Mouse (Mus musculus): Measurements from ENCODE around the gene Dip2b. TPM values are rescaled to one million over a fixed set of nuclear protein-coding genes. Genes with fewer than 3 reads are reported as not detected.

Dip2b gene
- polyA plus RNA-seq, 2 experiments: 2.0 to 2.8 TPM

DNA sequence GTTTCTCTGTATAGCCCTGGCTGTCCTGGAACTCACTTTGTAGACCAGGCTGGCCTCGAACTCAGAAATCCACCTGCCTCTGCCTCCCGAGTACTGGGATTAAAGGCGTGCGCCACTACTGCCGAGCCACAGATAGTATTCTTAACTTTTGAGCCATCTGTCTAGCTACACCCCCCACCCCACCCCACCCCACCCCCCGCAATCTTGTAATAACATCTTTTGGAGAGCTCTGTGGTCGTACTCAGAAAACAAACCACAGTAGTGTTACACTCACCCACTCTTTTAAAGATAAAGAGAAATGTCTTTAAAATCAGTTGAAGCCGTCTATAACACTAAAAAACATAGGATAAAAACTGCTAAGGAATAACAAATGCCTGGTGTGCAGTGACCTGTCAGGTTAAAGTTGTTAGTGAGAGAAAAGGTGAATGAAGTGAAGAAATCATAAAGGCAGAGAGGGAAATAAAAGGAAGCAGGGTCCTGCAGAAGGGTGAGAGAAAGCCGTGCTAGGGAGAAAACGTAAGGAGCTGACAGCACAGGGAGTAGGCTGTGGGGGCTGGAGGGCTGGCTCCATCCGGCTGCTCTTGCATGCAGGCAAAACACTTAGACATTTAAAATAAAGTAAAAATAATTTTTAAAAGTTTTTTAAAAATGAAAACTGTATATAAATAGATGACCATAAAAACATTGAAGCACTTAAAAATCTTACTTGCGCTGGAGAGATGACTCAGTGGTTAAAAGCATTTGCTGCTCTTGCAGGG lies 196.9 kb downstream of the Dip2b start:
- DNase-seq (ENCODE audit: low read depth in 3 of 3, low spot score in 3 of 3) (no peak), ATAC-seq (ENCODE audit: insufficient read depth) (peak; percentile 56; the same call in 1 of the 2 replicates)
- no peak overlapping the region for H3K9ac ChIP-seq (replicated peaks)
- H3K4me2 ChIP-seq (ENCODE audit: low read depth): no peak overlapping the region
- peak overlapping the region; percentile 29; the same call in 1 of the 2 replicates for H3K27ac ChIP-seq
- no peaks in the 10 kb centered on the region for H3K27me3 ChIP-seq (ENCODE audit: control insufficient read depth, insufficient read depth, low read length)
- H3K9me3 ChIP-seq (ENCODE audit: control insufficient read depth, low read length): no peaks in the 10 kb centered on the region
- H3K36me3 ChIP-seq (replicated peaks; ENCODE audit: control insufficient read depth, insufficient read depth, low read depth): peaks cover 45% of the 10 kb centered on the region
- TF ChIP-seq EP300 (IDR thresholded peaks at IDR 0.05; ENCODE audit: low read depth) (no peak), CTCF (IDR thresholded peaks at IDR 0.05; ENCODE audit: low read depth) (no peak)
- WGBS (ENCODE audit: insufficient replicate concordance): 34% methylated on average over 12 of the region's 12 CpGs
- peaks cover 12 to 21% of the 10 kb centered on the region in 2 experiments for H3K4me1 ChIP-seq (replicated peaks; ENCODE audit: control insufficient read depth in 2 of 2, insufficient read depth in 2 of 2, low read length in 1 of 2)
- H3K4me3 ChIP-seq (ENCODE audit: insufficient read depth in 1 of 2, low read depth in 2 of 2, low read length in 2 of 2): no peak overlapping the region

DNA sequence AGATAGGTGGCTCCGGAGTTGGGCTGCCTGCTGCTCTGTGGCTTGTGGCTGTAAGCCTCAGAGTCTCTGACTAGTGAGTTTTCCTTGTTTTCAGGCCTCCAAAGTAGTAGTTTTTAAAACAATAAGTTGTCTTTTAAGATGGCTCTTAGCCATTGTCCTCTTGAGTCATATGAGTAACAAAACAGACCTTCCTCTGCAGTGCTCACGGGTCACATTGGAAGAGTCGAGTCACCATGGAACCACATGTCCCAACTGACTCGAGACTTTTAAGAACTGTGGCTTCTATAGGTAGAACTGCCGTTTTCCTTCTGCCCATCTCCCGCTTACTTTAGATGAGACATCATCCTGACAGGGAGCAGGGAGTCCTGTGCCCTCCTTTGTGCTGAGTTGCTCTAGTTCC lies 198.5 kb downstream of the Dip2b start:
- no peak for ATAC-seq (ENCODE audit: insufficient read depth)
- Histone ChIP-seq H3K27me3 (ENCODE audit: control insufficient read depth, insufficient read depth, low read length) (no peaks in the 10 kb centered on the region), H3K9me3 (ENCODE audit: control insufficient read depth, low read length) (no peaks in the 10 kb centered on the region), H3K27ac (no peak overlapping the region), H3K4me1 (replicated peaks; ENCODE audit: control insufficient read depth in 2 of 2, insufficient read depth in 2 of 2, low read length in 1 of 2) (peaks cover 4 to 10% of the 10 kb centered on the region in 2 experiments; a peak in 3 of 4 replicates), H3K9ac (replicated peaks) (no peak overlapping the region), H3K4me3 (ENCODE audit: insufficient read depth in 1 of 2, low read depth in 2 of 2, low read length in 2 of 2) (no peak overlapping the region), H3K4me2 (ENCODE audit: low read depth) (no peak overlapping the region), H3K36me3 (replicated peaks; ENCODE audit: control insufficient read depth, insufficient read depth, low read depth) (peaks cover 61% of the 10 kb centered on the region)
- no peak for DNase-seq (ENCODE audit: low read depth in 3 of 3, low spot score in 3 of 3)
- WGBS (ENCODE audit: insufficient replicate concordance): 71% methylated on average over 6 of the region's 6 CpGs
- TF ChIP-seq CTCF (IDR thresholded peaks at IDR 0.05; ENCODE audit: low read depth): no peak

DNA sequence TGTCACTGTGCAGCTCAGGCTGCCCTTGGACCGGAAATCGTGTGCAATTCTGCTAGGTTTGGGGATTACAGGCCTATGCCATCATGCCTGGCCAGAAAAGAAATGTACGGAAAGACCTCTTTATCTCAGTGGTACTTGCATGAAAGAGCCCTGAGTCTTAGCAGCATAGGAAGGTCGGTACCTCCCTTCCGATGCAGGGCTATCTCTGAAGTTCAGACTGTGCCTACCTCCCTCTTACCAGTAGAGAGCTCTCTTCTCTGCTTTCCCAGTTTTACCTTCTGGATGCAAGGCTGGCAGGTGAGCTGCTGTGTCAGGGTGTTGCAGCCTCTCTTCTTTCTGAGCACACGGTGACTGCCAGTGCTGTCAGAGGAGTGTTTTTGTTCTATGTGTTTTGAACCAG lies 203.3 kb downstream of the Dip2b start:
- Histone ChIP-seq H3K9me3 (ENCODE audit: control insufficient read depth, low read length) (no peaks in the 10 kb centered on the region), H3K27me3 (ENCODE audit: control insufficient read depth, insufficient read depth, low read length) (no peaks in the 10 kb centered on the region), H3K4me1 (replicated peaks; ENCODE audit: control insufficient read depth in 2 of 2, insufficient read depth in 2 of 2, low read length in 1 of 2) (no peaks in the 10 kb centered on the region), H3K36me3 (replicated peaks; ENCODE audit: control insufficient read depth, insufficient read depth, low read depth) (peaks cover 70% of the 10 kb centered on the region), H3K4me3 (ENCODE audit: insufficient read depth in 1 of 2, low read depth in 2 of 2, low read length in 2 of 2) (no peak overlapping the region), H3K4me2 (ENCODE audit: low read depth) (no peak overlapping the region), H3K27ac (no peak overlapping the region), H3K9ac (replicated peaks) (no peak overlapping the region)
- no peak for TF ChIP-seq CTCF (IDR thresholded peaks at IDR 0.05; ENCODE audit: low read depth)
- DNase-seq (ENCODE audit: low read depth in 3 of 3, low spot score in 3 of 3): no peak
- no peak for ATAC-seq (ENCODE audit: insufficient read depth)
- WGBS (ENCODE audit: insufficient replicate concordance): 80% methylated on average over 6 of the region's 6 CpGs

DNA sequence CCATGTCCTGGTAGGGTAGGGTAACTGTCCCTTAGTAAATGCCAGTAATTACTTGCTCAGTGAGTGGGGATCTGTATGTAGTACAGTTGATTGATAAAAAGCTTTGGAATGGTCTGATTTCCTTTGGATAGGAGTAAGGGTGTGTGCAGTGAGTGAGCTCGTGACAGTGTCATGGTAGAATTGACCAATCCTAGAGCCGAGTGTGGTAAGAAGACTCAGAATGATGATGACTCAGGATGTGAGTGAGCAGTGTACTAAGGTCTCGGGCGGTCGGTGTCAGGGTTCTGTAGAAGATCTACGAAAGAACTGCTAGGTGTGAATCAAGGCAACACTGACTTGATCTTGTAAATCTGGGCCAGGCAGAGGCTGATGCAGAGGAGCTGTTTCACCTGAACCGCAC lies 207.5 kb downstream of the Dip2b start:
- TF ChIP-seq EP300 (IDR thresholded peaks at IDR 0.05; ENCODE audit: low read depth) (no peak), CTCF (IDR thresholded peaks at IDR 0.05; ENCODE audit: low read depth) (no peak)
- H3K27me3 ChIP-seq (ENCODE audit: control insufficient read depth, insufficient read depth, low read length): no peaks in the 10 kb centered on the region
- H3K9me3 ChIP-seq (ENCODE audit: control insufficient read depth, low read length): no peaks in the 10 kb centered on the region
- H3K4me3 ChIP-seq (ENCODE audit: insufficient read depth in 1 of 2, low read depth in 2 of 2, low read length in 2 of 2): no peak overlapping the region
- no peaks in the 10 kb centered on the region for H3K4me1 ChIP-seq (replicated peaks; ENCODE audit: control insufficient read depth in 2 of 2, insufficient read depth in 2 of 2, low read length in 1 of 2)
- no peak for ATAC-seq (ENCODE audit: insufficient read depth)
- H3K9ac ChIP-seq (replicated peaks): no peak overlapping the region
- no peak for DNase-seq (ENCODE audit: low read depth in 3 of 3, low spot score in 3 of 3)
- no peak overlapping the region for H3K4me2 ChIP-seq (ENCODE audit: low read depth)
- 91% methylated on average over 7 of the region's 7 CpGs for WGBS (ENCODE audit: insufficient replicate concordance)
- no peak overlapping the region for H3K27ac ChIP-seq
- H3K36me3 ChIP-seq (replicated peaks; ENCODE audit: control insufficient read depth, insufficient read depth, low read depth): peaks cover 84% of the 10 kb centered on the region

DNA sequence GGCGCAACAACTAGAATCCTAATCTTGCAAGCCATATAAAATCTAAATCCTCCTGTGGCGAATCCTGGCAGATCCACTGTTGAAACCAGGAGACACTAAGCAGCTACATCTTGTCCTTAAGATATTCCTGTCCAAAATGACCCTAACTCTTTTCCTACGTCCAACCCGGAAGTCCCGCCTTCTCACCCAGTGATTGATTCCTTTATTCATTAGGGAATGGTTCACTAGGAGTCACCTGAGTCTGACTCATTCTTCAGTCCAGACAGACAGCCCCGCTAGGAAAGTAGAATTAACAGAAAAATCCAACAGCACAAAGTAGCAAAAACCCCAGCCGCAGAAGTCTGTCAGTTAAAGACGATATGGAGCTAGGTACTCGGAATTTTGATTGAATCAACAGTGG lies 208.8 kb downstream of the Dip2b start:
- Histone ChIP-seq H3K36me3 (replicated peaks; ENCODE audit: control insufficient read depth, insufficient read depth, low read depth) (peaks cover 83% of the 10 kb centered on the region), H3K9me3 (ENCODE audit: control insufficient read depth, low read length) (no peaks in the 10 kb centered on the region), H3K27me3 (ENCODE audit: control insufficient read depth, insufficient read depth, low read length) (no peaks in the 10 kb centered on the region), H3K4me1 (replicated peaks; ENCODE audit: control insufficient read depth in 2 of 2, insufficient read depth in 2 of 2, low read length in 1 of 2) (no peaks in the 10 kb centered on the region), H3K27ac (no peak overlapping the region), H3K9ac (replicated peaks) (no peak overlapping the region), H3K4me2 (ENCODE audit: low read depth) (no peak overlapping the region), H3K4me3 (ENCODE audit: insufficient read depth in 1 of 2, low read depth in 2 of 2, low read length in 2 of 2) (no peak overlapping the region)
- ATAC-seq (ENCODE audit: insufficient read depth) (no peak), DNase-seq (ENCODE audit: low read depth in 3 of 3, low spot score in 3 of 3) (no peak)
- 87% methylated on average over 9 of the region's 9 CpGs for WGBS (ENCODE audit: insufficient replicate concordance)
- TF ChIP-seq CTCF (IDR thresholded peaks at IDR 0.05; ENCODE audit: low read depth) (no peak), EP300 (IDR thresholded peaks at IDR 0.05; ENCODE audit: low read depth) (no peak)
